Mouse (Mus musculus) limb, embryonic 11.5 days (tissue): ENCODE data around the gene Kcnh7. TPM values are rescaled to one million over a fixed set of nuclear protein-coding genes. Genes with fewer than 3 reads are reported as not detected.

Experiments
- ATAC-seq: fragments of 200-750 bp; cut with Nextera tagmentation; 2 replicates; pipeline ENCODE4 v1.8.0; 2017; ENCODE audit warnings: low read depth; ENCODE audit not compliant: insufficient number of reproducible peaks, low FRiP score, low TSS enrichment
- DNase-seq: peaks from one replicate; pipeline ENCODE4 v3.0.0-alpha.2; 2015; ENCODE audit warnings: low spot score
- H3K27ac ChIP-seq: fragments of 300-500 bp; sonication (generic); replicated peaks from 2 replicates; pipeline ENCODE4 v1.5.1; 2014; ENCODE audit warnings: low read depth, mild to moderate bottlenecking, low read length
- H3K27me3 ChIP-seq: fragments of 300-500 bp; sonication (generic); 2 replicates; pipeline ENCODE4 v1.6.1; 2014; ENCODE audit warnings: mild to moderate bottlenecking, low read length, mixed read lengths; ENCODE audit not compliant: control insufficient read depth, insufficient read depth
- H3K36me3 ChIP-seq: fragments of 300-500 bp; sonication (generic); 2 replicates; pipeline ENCODE4 v1.6.1; 2014; ENCODE audit warnings: mild to moderate bottlenecking, low read length, moderate library complexity, mixed read lengths; ENCODE audit not compliant: control insufficient read depth, insufficient read depth
- H3K4me1 ChIP-seq: fragments of 300-500 bp; sonication (generic); 2 replicates; pipeline ENCODE4 v1.6.1; 2014; ENCODE audit warnings: low read length, mixed read lengths; ENCODE audit not compliant: control insufficient read depth, insufficient read depth
- H3K4me2 ChIP-seq: fragments of 300-500 bp; sonication (generic); 2 replicates; pipeline ENCODE4 v1.6.1; 2014; ENCODE audit warnings: low read depth, mild to moderate bottlenecking, moderate library complexity; ENCODE audit not compliant: severe bottlenecking
- H3K4me3 ChIP-seq: fragments of 300-500 bp; sonication (generic); 2 replicates; pipeline ENCODE4 v1.5.1; 2014; ENCODE audit warnings: low read depth, low read length
- H3K9ac ChIP-seq: fragments of 300-500 bp; sonication (generic); 2 replicates; pipeline ENCODE4 v1.6.1; 2014; ENCODE audit warnings: mild to moderate bottlenecking, low read length
- H3K9me3 ChIP-seq: fragments of 300-500 bp; sonication (generic); 2 replicates; pipeline ENCODE4 v1.6.1; 2016; ENCODE audit warnings: low read length; ENCODE audit not compliant: control insufficient read depth
- WGBS: fragments of 180-500 bp; shearing (Covaris S2); extraction: QIAGEN DNeasy Blood & Tissue Kit; methylation state at CpG from one replicate; pipeline ENCODE4 v1.1.7; 2014; 5-methylcytosine and 5-hydroxymethylcytosine counted together
- polyA plus RNA-seq: library from polyadenylated mRNA; unstranded; fragments of >200 nt; fragmentation: Nextera tagmentation; extraction: Ambion mirVana; gene quantifications from 2 replicates; pipeline ENCODE4 v1.2.1, GENCODE M21; 2014

The Kcnh7 gene
- polyA plus RNA-seq, 1 experiment from 2014 or later: 0.15 TPM

DNA sequence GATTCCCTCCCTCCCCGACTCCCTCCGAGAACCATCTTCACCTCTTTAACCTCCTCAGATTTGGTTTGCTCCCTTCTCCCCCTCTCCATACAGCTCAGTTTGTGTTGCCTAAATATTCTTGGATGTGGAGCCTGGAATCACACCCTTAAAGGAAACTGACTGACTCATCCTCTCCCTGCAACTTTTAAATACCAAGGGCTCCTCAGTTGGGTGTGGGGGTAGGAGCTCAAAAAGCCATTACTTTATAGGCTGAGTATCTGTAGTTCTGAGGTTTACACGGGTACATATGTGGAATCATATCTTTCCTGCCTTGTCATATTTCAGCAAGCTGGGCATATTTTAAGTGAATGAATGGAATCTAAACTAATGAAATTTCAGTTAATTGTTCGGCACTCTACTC lies 174.9 kb downstream of the Kcnh7 start:
- no peak overlapping the region for H3K4me3 ChIP-seq
- ATAC-seq: no peak
- no peak overlapping the region for H3K27ac ChIP-seq
- H3K27me3 ChIP-seq: no peaks in the 10 kb centered on the region
- no peaks in the 10 kb centered on the region for H3K36me3 ChIP-seq
- WGBS: 94% methylated on average over 4 of the region's 4 CpGs
- DNase-seq: no peak
- H3K4me2 ChIP-seq: no peak overlapping the region
- no peaks in the 10 kb centered on the region for H3K9me3 ChIP-seq
- no peaks in the 10 kb centered on the region for H3K4me1 ChIP-seq
- H3K9ac ChIP-seq: no peak overlapping the region

DNA sequence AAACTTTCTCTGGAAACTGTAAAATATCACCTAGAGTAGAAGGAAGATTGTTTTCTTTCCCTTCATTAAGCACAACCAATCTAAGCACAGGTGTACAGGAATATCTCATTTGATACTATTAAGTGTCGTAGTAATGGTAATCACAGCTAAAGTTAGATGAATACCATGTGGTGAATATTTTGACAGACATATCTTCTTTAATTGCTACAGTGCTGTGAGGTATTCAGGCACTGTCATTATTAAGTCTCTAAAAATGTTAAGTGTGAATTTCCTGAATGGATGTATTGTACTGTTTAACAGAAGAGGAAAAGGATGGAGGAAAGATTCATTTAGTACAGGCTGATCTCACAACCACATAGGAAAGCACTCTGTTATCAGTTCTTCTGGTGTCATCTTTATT lies 181.3 kb downstream of the Kcnh7 start:
- no peak overlapping the region for H3K4me2 ChIP-seq
- ATAC-seq: no peak
- no peak overlapping the region for H3K27ac ChIP-seq
- no peak overlapping the region for H3K4me3 ChIP-seq
- H3K27me3 ChIP-seq: no peaks in the 10 kb centered on the region
- no peak overlapping the region for H3K9ac ChIP-seq
- no peaks in the 10 kb centered on the region for H3K36me3 ChIP-seq
- H3K9me3 ChIP-seq: no peaks in the 10 kb centered on the region
- H3K4me1 ChIP-seq: no peaks in the 10 kb centered on the region
- WGBS: 93% methylated on average over 1 of the region's 1 CpGs
- DNase-seq: no peak

DNA sequence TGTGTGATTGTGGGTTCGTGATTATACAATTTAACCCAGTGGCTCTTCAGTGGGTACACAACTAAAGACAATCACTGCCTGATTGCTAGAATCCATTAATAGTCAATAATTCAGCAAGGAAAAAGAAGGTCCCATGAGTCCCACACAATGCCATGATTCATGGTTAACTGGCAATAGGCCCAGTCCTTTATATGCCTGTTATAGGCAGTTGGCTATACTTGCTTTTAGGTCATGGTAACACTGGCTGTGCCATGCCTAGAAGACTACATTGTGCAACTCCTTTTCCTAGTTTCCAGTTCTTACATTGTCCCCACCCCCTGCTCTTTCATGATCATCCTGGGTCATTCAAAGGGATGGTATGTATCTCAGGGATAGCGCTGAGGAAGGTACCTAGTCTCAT lies 186.4 kb downstream of the Kcnh7 start:
- H3K9me3 ChIP-seq: no peaks in the 10 kb centered on the region
- H3K27me3 ChIP-seq: no peaks in the 10 kb centered on the region
- ATAC-seq (no peak), DNase-seq (no peak)
- no peaks in the 10 kb centered on the region for H3K36me3 ChIP-seq
- no peak overlapping the region for H3K4me2 ChIP-seq
- H3K9ac ChIP-seq: no peak overlapping the region
- no peaks in the 10 kb centered on the region for H3K4me1 ChIP-seq
- no peak overlapping the region for H3K27ac ChIP-seq
- no peak overlapping the region for H3K4me3 ChIP-seq
- 88% methylated on average over 2 of the region's 2 CpGs for WGBS

GRCm38 (mm10) chr2:62988616-62989015 lies 195.5 kb downstream of the Kcnh7 start:
- ATAC-seq: no peak
- Histone ChIP-seq H3K27me3 (no peaks in the 10 kb centered on the region), H3K9ac (no peak overlapping the region), H3K4me1 (no peaks in the 10 kb centered on the region), H3K9me3 (no peaks in the 10 kb centered on the region), H3K27ac (no peak overlapping the region), H3K4me2 (no peak overlapping the region), H3K4me3 (no peak overlapping the region), H3K36me3 (no peaks in the 10 kb centered on the region)
- DNase-seq: no peak

- WGBS: 88% methylated on average over 2 of the region's 2 CpGs
Observed at GRCm38 (mm10) chr2:62983936-62984335, 200.2 kb downstream of the Kcnh7 start.

DNA sequence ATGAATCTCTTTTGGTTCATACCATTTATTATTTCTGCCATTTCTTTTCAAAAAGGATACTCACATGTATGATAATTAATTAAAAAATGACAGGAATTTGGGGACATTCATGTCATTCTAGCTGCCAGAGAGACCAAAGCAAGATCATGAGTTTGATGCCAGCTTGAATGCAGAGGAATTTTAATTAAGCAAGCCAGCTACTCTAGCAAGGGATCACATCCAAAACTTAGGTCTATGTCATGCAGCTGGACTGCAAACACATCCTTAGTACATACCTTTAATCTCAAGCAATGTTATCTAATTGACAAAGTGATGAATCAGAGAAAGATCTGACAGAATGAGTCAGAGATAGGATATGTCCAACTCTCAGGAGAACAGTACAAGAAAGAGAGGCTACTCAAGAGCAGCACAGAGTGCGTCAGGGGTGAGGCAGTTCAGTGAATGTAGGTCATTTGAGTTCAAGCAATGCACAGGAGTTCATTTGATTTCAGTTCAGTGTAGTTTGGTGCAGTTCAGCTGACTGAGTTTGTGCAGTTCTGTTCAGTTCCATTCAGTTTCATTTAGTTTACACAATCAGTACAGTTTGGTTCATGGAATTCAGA lies 248.7 kb downstream of the Kcnh7 start:
- no peaks in the 10 kb centered on the region for H3K27me3 ChIP-seq
- H3K4me3 ChIP-seq: no peak overlapping the region
- no peaks in the 10 kb centered on the region for H3K36me3 ChIP-seq
- DNase-seq (no peak), ATAC-seq (no peak)
- H3K4me1 ChIP-seq: no peaks in the 10 kb centered on the region
- no peak overlapping the region for H3K9ac ChIP-seq
- WGBS: 88% methylated on average over 1 of the region's 1 CpGs
- no peaks in the 10 kb centered on the region for H3K9me3 ChIP-seq
- H3K27ac ChIP-seq: no peak overlapping the region
- no peak overlapping the region for H3K4me2 ChIP-seq

More at GRCm38 (mm10) chr2:62983936-62984335, 200.2 kb downstream of the Kcnh7 start:
- Histone ChIP-seq H3K4me1 (no peaks in the 10 kb centered on the region), H3K4me2 (no peak overlapping the region), H3K9me3 (no peaks in the 10 kb centered on the region), H3K9ac (no peak overlapping the region), H3K36me3 (no peaks in the 10 kb centered on the region), H3K27me3 (no peaks in the 10 kb centered on the region), H3K27ac (no peak overlapping the region), H3K4me3 (no peak overlapping the region)
- DNase-seq (no peak), ATAC-seq (no peak)

DNA sequence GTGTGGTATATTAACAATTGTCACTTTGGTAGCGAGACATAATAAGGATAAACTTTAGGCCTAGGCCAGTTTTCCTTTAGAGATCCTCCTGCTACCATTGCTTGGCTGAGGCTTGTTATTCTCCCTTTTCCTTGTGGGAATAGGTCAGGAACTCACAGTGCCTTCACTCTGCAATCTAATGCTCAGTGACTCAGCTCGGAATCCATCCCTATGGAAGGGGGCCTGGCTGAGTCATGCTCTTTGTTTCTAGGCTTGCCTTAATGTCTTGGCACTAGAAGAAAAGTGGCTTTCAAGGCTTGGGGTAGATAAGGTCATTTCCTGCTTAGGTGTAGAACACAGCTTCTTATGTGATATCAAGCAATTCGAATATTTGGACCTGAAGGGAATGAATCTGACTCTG lies 255.6 kb downstream of the Kcnh7 start:
- H3K9me3 ChIP-seq: no peaks in the 10 kb centered on the region
- no peak overlapping the region for H3K27ac ChIP-seq
- DNase-seq (no peak), ATAC-seq (no peak)
- 94% methylated on average over 3 of the region's 3 CpGs for WGBS
- no peak overlapping the region for H3K9ac ChIP-seq
- no peaks in the 10 kb centered on the region for H3K4me1 ChIP-seq
- no peaks in the 10 kb centered on the region for H3K36me3 ChIP-seq
- H3K4me2 ChIP-seq: no peak overlapping the region
- H3K4me3 ChIP-seq: no peak overlapping the region
- no peaks in the 10 kb centered on the region for H3K27me3 ChIP-seq

- Histone ChIP-seq H3K27ac (no peak overlapping the region), H3K9ac (no peak overlapping the region), H3K4me1 (no peaks in the 10 kb centered on the region), H3K9me3 (no peaks in the 10 kb centered on the region), H3K27me3 (no peaks in the 10 kb centered on the region), H3K4me2 (no peak overlapping the region), H3K4me3 (no peak overlapping the region), H3K36me3 (no peaks in the 10 kb centered on the region)
- DNase-seq: no peak
- ATAC-seq: no peak
- WGBS: 27% methylated on average over 3 of the region's 3 CpGs
Observed at GRCm38 (mm10) chr2:62928065-62928464, 256.0 kb downstream of the Kcnh7 start.

DNA sequence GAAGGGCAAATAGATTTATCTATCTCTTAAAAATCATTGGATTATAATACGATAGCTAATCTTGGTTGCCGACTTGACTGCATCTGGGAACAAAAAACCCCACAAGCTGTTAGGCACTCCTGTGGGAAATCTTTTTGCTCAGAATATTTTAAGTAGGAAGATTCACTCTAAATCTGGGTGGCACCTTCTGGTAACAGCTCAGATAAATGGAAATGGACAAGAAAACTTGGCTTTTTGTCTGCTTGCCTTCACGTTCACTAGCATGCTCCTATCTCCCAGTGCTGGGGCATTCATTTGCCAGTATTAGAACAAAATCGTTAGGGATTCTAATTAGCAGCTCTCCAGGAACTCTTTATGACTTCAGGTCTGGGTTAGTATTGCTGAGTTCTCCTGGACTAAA lies 260.3 kb downstream of the Kcnh7 start:
- ATAC-seq: no peak
- WGBS: 74% methylated on average over 4 of the region's 4 CpGs
- H3K9me3 ChIP-seq: no peaks in the 10 kb centered on the region
- no peaks in the 10 kb centered on the region for H3K27me3 ChIP-seq
- no peak overlapping the region for H3K27ac ChIP-seq
- no peaks in the 10 kb centered on the region for H3K4me1 ChIP-seq
- H3K9ac ChIP-seq: no peak overlapping the region
- no peak overlapping the region for H3K4me2 ChIP-seq
- no peaks in the 10 kb centered on the region for H3K36me3 ChIP-seq
- no peak for DNase-seq
- H3K4me3 ChIP-seq: no peak overlapping the region
